Mouse (Mus musculus): ENCODE measurements at regions not wholly inside any gene's neighbourhood (a gene's known extent, or its start where the extent isn't known, plus 50 kb on each side); places are given as distances from the start of the nearest gene placed in this dataset.
A peak's percentile ranks its signal among the peaks of the same experiment; 100 is the strongest.

GRCm38 (mm10) chr13:84565644-84566532, 343.8 kb downstream of the Tmem161b start:
- DNase-seq (ENCODE audit: inconsistent age in 2 of 2, low spot score in 1 of 2): peak in 1 of 2 experiments; percentile 17

- no peak for DNase-seq (ENCODE audit: inconsistent age in 2 of 2, low spot score in 1 of 2)
These were observed 344.4 kb downstream of the Tmem161b start for GRCm38 (mm10) chr13:84566533-84566832.

GRCm38 (mm10) chr13:84569371-84569770, 347.3 kb downstream of the Tmem161b start:
- DNase-seq (ENCODE audit: inconsistent age in 2 of 2, low spot score in 1 of 2): no peak

- no peak for DNase-seq (ENCODE audit: inconsistent age in 2 of 2, low spot score in 1 of 2)
These were observed 348.1 kb downstream of the Tmem161b start for GRCm38 (mm10) chr13:84570206-84570605.

- DNase-seq (ENCODE audit: inconsistent age in 2 of 2, low spot score in 1 of 2): no peak
These were observed 349.1 kb downstream of the Tmem161b start for GRCm38 (mm10) chr13:84570984-84571844.

- no peak for DNase-seq (ENCODE audit: inconsistent age in 2 of 2, low spot score in 1 of 2)
These were observed 349.7 kb downstream of the Tmem161b start for GRCm38 (mm10) chr13:84571845-84572193.

- no peak for DNase-seq (ENCODE audit: inconsistent age in 2 of 2, low spot score in 1 of 2)
These were observed 350.1 kb downstream of the Tmem161b start for GRCm38 (mm10) chr13:84572231-84572630.

GRCm38 (mm10) chr13:84596585-84597142, 374.6 kb downstream of the Tmem161b start:
- no peak for DNase-seq (ENCODE audit: inconsistent age in 2 of 2, low spot score in 1 of 2)

- DNase-seq (ENCODE audit: inconsistent age in 2 of 2, low spot score in 1 of 2): no peak
These were observed 380.5 kb downstream of the Tmem161b start for GRCm38 (mm10) chr13:84602612-84603011.

GRCm38 (mm10) chr13:84612497-84612896, 390.4 kb downstream of the Tmem161b start:
- no peak for DNase-seq (ENCODE audit: inconsistent age in 2 of 2, low spot score in 1 of 2)

- DNase-seq (ENCODE audit: inconsistent age in 2 of 2, low spot score in 1 of 2): peak; percentile 54 to 75
These were observed 390.9 kb downstream of the Tmem161b start for GRCm38 (mm10) chr13:84613004-84613403.

- DNase-seq (ENCODE audit: inconsistent age in 2 of 2, low spot score in 1 of 2): no peak
These were observed 402.6 kb downstream of the Tmem161b start for GRCm38 (mm10) chr13:84624691-84625090.

GRCm38 (mm10) chr13:84625527-84625926, 403.4 kb downstream of the Tmem161b start:
- DNase-seq (ENCODE audit: inconsistent age in 2 of 2, low spot score in 1 of 2): no peak

- no peak for DNase-seq (ENCODE audit: inconsistent age in 2 of 2, low spot score in 1 of 2)
These were observed 403.8 kb downstream of the Tmem161b start for GRCm38 (mm10) chr13:84625927-84626326.

GRCm38 (mm10) chr13:84626397-84626796, 404.3 kb downstream of the Tmem161b start:
- DNase-seq (ENCODE audit: inconsistent age in 2 of 2, low spot score in 1 of 2): no peak

- no peak for DNase-seq (ENCODE audit: inconsistent age in 2 of 2, low spot score in 1 of 2)
These were observed 408.6 kb downstream of the Tmem161b start for GRCm38 (mm10) chr13:84630686-84631085.

GRCm38 (mm10) chr13:84632493-84632892, 410.4 kb downstream of the Tmem161b start:
- DNase-seq (ENCODE audit: inconsistent age in 2 of 2, low spot score in 1 of 2): no peak

GRCm38 (mm10) chr13:84636831-84637230, 414.7 kb downstream of the Tmem161b start:
- no peak for DNase-seq (ENCODE audit: inconsistent age in 2 of 2, low spot score in 1 of 2)

GRCm38 (mm10) chr13:84637606-84638005, 415.5 kb downstream of the Tmem161b start:
- no peak for DNase-seq (ENCODE audit: inconsistent age in 2 of 2, low spot score in 1 of 2)

GRCm38 (mm10) chr13:84638401-84638934, 416.4 kb downstream of the Tmem161b start:
- no peak for DNase-seq (ENCODE audit: inconsistent age in 2 of 2, low spot score in 1 of 2)

Data from adrenal gland, adult (tissue).